Mouse (Mus musculus) erythroid progenitor cell, adult 5-6 weeks (primary cell): ENCODE data around the gene Rnf44. TPM values are rescaled to one million over a fixed set of nuclear protein-coding genes. Genes with fewer than 3 reads are reported as not detected.

Source experiments
- ATAC-seq: replicated peaks from 2 replicates; pipeline ENCODE4 v1.8.0; 2016; ENCODE audit warnings: moderate number of reproducible peaks, mild to moderate bottlenecking, moderate TSS enrichment, inconsistent platforms; ENCODE audit not compliant: poor library complexity, low FRiP score, severe bottlenecking
- total RNA-seq, 2 experiments: library from RNA; stranded (forward) in 1 of 2; stranded (reverse) in 1 of 2; fragments of 150-400 nt in 1 of 2; fragments of 186-747, 209-891 nt in 1 of 2; gene quantifications; 2 replicates each; pipeline versions ENCODE4 v1.2.3 to v1.2.4; 2015 to 2017; ENCODE audit warnings: low replicate concordance in 2 of 2

Rnf44 gene
- total RNA-seq, 2 experiments from 2014 or later = 62.3 to 80.9 TPM

DNA sequence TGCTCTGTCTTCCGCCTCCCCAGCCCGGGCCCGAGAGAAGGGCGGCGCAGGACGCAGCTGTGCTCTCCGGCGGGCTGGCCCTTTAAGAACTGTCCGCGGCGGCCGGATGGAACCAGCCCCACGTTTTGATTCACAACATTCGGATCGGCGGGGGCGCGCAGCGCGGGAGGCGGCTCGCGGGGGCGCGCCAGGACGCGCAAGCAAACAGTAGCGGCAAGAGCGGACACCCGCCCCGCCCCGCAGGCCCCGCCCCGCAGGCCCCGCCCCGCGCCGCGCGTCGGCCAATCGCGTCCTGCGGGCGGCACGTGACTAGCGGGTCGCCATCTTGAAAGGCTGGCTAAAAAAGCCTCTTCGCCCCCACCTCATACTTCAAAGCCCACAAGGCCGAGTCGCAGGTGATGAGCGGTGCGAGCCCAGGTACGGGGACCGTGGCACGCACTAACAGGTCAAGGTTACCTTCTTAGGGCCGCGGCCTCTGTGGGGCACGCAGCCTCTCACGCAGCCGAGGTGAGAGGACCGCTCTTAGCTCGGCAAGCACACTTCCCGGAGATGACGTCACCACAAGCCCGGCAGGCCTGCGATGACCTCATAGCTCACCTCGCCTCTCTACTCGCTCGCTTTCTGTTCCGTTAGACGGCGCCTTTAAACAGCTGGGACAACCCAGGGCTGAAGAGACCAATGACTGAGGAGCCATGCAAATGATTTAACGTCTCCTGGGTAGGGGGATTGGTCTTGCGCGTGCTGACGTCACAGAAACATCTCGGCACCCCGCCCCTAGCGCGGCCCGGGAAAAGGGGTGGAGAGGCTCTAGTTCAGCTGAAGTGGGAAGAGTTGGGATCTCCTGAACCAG lies 5.9 kb downstream of the Rnf44 start:
- peak; percentile 74 for ATAC-seq

DNA sequence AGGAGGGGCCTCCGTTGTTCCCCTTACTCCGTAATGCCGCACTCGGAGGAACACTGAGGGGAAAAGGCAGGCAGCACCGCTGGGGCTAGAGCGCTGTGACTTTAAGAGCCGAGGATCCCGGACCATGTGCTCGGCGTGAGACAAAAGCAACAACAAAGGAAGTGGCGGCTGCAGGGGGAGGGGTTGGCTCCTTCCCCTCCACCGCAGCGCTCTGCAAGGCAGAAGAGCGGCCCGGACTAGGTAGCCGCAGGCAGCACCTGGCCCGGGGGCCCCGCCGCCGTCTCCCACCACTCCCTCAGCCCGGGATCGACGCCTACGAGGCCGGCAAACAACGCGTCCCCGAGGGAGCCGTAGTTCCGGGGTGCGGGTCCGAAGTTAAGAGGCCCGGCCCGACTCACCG lies 6.6 kb downstream of the Rnf44 start:
- no peak for ATAC-seq

DNA sequence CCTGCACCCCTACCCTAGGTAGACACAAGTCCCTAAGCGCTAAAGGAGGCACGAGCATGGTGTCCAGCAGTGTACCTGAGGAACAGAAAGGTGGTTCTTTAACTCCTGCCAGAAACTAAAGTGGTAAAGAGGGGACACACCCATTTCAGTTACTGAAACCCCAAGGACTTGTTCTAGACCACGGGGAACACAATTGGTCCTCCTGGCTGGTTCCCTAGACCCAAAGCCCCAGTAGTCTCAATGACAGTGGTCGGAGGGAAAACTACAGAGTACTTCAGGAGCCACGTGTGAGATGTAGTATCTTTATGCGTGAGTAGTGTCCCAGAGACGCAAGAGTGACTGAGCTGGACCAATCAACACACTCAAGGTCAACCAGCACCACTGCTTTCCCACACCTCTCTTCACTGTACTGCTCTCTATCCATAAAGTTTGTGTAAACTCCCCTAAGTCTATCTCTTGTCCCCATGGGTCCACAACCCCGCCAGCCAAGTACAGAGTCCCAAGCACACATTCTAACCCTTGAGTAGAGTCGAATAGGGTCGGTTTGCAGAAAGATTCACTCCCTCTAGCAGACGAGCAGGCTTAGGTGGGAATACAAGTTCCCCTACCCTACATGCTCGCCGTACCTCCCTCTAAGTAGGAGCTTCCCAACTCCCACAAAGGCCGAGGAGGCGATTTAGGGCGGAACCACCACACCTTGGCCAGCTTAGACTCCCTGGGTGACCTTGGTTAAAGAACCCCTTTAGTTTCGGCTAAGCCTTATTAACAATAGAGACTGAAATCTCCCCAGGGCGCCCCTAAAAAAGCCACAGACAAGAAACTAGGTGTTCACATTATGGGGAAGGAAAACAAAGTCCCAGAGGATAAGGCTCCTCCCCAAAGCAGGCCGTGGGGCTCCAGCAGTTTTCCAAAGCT lies 7.3 kb downstream of the Rnf44 start:
- ATAC-seq = peak; percentile 16

DNA sequence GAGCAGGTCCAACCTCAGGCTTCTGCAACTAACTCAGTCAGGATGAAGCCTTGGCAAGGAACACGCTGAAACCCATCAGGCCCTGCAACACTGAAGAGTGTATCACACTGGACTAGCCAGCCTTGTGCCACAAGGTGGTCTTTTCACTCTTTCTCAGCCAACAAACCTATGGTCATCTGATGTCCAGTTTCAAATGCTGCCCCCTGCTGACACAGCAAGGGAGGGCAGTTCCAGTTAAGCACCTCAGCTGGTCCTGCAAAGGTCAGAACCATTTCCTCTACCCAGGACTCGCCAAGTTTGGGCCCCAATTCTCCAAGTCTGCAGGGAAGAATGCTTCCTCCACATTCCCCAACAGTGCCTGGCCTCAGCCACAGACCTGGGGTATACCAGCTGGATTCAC lies 8.5 kb downstream of the Rnf44 start:
- ATAC-seq = no peak

DNA sequence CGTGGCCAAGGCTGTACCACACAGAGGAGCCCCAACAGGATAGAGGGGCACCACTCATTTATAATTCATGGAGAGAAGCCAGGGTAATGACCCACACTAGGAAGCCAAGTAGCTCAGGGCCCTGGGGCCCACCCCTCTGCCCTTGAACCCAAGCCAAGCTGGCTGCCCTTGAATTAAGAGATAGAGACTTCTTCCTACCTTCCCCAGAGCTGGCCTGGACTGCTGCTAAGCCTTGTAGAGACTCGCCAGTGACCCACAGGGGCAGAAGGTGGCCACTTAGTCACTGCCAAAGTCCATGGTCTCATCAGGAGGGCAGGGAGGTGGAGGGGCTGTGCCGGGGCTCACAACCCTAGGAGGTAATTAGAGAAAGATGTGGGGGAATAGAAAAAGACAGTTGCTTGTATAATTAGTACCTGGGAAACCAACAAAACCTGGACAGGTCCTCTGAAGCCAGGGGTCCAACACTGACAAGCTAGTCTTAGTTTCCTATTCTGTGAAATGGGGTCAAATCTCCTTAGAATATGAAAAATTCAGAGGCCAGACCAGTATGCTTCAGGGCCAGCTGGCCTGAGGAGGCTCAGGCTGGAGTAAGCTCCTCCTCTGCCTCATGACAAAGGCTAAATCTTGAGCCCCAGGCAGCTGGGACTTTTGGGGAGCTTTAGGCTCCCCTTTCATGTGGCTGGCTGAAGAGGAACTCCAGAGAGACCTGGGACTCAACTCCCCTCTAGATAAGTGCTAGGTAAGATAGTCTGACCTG lies 9.4 kb downstream of the Rnf44 start:
- no peak for ATAC-seq

DNA sequence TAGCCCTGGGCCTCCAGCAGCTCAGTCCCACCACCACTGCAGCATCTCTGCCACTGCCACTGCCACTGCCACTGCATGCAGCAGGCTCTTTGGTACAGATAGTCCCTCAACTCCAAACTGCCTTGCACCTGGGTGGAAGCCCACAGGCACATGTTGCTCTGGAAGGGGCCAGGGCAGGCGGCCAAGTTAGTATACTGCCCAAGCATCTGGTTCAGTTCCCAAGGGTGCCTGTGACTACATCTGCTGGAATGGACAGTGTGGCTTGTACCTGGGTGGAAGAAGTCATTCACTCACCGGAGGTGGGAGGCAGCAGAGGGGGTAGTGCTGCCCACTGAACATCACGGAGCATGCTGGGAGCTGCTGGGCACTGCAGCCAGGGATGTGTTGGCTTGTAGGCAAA lies 10.4 kb downstream of the Rnf44 start:
- no peak for ATAC-seq

DNA sequence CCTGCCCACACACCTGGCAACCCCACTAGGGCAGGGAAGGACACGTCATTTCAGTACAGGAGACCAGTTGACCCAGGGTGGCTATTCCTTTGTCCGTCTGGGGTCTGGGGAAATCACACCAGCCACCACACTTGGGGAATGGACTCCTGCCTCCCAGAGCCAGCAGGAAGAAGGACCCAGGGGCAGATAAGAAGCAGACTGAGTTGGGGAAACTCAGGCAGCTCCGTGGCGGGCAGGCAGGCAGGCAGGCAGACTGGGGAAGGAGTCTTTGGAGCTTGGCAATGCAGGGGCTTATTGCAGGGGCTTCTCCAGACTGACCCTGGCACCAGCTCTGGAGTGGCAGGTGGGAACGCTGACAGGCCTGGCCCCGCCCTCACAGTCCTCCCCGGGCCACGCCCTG lies 12.4 kb downstream of the Rnf44 start:
- ATAC-seq = peak; percentile 59

DNA sequence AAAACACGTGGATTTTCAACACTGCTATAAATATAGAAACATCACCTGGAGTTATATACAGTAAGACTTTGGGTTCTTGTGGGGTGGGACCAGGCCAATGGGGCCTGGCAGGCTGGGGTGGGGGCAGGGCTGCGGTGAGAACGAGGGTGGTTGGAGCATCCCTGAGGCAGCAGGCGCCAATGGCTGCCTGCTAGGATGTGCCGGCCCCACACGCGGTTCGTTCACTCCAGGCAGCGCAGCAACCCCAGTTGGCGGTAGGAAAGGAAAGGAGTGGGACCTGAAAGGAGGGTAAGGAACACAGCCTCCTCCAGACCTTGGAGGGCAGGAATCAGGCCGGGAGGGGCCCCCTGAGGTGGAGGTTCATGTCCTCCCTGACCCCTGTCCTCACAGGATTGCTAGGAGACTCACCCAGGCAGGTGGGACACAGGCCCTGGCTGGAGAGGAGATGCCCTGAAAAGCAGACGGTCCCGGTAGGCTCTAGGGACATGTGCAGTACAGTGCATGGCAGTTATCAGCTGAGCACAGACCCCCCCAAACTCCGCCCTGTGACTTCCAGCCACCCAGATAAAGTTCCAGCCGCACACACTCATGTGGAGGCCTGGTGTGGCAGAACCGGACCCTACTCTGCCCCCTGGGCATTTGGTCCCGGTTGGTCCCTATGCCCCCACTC lies 13.4 kb downstream of the Rnf44 start:
- ATAC-seq = peak; percentile 83

DNA sequence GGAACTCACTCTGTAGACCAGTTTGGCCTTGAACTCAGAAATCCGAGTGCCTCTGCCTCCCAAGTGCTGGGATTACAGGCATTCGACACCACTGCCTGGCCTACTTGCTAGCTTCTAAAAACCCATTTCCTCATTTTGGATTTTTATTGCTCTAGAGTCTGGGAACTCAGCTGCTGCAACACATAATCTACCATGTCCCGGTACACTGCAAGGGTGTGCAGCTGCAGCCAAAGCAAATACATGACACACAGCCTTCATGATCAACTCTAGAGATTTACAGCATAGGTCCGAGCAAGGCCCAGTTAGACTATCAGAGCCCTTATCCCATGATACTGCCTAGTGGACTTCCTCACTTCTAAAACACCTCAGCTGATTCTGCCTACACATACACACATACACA lies 15.4 kb downstream of the Rnf44 start:
- no peak for ATAC-seq

DNA sequence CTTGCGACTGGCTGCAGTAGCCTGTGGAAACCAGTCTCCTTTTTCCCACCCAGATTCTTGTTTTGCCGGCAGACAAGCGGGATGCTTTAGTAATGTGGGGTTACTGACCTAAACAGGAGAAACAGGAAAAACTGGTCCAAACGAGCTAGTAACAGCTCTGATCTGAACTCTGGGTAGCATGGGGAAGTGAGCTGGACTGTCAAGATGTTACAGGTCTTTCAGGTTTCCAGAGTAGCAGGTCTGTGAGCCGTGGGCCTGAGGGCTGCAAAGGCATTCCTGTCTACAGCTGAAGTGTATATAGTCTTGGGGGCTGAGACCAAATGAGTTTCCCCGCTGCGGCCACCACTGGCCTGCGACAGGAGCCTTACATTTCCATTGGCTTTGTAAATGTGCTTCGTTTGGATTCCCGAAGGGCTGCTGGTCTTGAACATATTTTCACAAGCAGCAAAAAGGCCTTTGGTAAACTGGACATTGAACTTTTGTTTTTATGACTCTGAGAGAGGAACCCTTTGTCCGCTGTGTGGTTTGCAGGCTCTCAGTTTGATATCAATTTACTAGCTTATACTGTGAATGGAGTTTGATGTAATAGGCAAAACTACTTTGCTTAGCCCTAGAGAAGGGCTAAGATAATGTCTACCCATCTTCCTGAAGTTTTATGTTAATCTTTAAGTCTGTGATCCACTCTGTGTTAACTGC lies 17.7 kb downstream of the Rnf44 start:
- no peak for ATAC-seq

DNA sequence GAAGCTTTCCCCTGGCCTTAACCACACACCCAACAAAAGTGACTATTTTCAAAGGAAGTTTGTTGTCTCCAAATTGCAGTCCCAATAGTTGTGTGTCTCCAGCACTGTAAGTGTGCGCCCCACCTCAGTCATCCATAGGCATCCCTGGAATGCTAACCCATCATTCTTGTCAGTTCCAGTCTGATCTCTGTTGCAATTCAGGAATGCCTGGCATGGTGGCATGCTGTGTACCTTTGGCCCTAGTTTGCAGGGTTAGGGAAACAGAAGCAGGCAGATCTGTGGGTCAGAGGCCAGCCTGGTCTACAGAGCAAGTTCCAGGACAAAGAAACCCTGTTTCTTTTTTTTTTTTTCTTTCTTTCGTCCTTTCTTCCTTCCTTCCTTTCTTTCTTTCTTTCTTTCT lies 23.2 kb downstream of the Rnf44 start:
- ATAC-seq = no peak

DNA sequence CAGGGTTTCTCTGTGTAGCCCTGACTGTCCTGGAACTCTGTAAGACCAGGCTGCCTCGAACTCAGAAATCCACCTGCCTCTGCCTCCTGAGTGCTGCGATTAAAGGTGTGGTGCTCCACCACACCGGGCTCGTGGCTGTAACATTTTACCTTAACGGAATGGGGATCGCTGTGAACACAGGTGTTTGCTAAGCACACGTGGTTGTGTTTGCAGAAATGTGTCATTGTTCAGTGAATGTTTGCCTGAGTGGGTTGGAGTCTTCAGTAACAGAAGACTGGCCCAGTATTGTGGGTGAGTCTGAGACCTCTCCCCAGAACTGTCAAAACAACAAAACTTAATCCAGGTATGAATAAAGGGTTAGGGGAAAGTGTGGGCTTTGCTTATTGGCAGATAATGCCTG lies 28.6 kb downstream of the Rnf44 start:
- ATAC-seq = no peak

DNA sequence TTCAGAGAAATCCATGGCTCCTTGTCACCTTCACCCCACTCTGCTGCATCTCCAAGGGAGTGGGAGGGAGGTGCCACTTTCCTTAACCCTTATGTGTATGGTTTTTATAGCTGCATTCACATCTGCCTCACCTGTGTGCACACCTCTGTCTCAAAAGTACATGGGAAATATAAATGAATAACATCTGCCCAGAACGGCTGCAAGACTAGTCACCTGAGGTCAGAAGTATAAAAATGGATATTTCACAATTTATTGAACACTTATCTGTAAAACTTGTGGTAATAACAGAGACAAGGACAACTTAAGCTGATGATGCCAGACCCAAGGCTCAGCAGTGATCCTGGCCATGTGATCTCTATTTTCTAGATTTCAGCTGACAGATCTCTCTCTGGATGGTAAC lies 29.2 kb downstream of the Rnf44 start:
- ATAC-seq = no peak

DNA sequence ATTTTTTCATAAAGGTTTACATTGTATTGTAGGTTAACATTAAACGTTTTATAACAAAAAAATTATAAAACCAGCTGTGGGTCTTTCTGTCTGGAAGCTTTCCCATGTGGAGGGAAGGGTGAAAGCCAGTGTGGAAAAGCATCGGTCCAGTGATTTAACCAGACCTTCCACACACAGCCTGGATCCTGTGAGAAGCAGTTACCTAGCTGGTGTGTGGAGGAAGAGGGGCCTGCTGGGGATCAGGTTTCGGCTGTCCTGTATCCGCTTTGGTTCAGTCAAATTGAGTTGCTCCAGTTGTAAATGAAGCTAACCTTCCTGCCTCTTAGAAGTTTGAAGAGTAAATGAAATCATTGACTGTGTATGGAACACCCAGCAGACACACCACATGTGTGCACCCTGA lies 29.7 kb downstream of the Rnf44 start:
- no peak for ATAC-seq

DNA sequence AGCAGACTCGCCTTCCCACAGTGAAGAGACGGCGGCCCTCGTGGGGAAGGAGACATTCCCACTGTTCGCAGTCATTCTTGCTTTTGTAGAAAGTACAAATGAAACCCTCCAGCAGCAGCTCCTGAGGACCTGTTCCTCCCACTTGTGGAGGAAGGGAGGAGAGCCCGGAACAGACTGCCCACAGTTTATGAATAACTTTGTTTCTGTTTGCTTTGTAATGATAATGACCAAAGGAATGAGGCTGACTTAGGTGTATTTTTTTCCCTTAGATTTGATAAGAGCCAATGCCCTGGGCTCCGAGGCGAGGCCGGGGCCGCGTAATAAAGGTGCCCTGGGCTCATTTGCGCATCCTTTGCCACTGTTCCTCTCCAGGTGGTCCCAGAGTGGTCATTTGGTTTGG lies 32.3 kb downstream of the Rnf44 start:
- no peak for ATAC-seq

DNA sequence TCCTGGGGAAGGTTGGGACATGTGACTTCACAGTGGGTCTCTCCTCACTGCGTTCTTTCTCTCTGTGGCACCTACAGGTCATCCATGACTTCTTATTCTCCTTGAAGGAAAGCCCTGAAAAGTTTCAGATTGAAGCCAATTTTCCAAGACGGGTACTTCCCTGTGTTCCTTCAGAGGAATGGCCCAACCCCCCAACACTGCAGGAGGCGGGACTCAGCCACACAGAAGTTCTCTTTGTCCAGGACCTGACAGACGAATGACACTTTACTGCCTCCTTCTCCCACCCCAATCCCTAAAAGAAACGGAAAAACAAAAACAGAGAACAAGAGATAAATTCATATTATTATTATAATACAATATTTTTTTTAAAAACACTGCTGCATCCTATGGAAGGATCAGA lies 32.8 kb downstream of the Rnf44 start:
- ATAC-seq = no peak

DNA sequence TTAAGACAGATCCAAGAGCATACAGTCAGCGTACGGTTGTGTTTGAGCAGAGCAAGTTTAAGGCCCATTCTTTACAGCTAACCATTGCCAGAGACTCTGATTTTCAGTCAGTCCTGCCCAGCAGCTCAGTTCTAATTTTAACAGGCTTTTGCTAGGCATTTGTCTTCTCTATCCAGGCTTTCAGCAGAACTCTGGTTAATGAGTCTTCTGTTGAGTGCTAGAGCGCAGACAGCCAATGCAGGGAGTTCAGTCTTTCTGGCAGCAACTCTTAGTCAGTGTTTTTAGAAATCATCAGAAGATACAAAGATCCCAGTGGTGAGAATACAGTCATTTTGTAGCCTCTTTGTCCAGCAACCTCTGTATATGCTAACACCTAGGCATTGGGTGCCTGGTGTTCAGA lies 43.2 kb downstream of the Rnf44 start:
- ATAC-seq = no peak

DNA sequence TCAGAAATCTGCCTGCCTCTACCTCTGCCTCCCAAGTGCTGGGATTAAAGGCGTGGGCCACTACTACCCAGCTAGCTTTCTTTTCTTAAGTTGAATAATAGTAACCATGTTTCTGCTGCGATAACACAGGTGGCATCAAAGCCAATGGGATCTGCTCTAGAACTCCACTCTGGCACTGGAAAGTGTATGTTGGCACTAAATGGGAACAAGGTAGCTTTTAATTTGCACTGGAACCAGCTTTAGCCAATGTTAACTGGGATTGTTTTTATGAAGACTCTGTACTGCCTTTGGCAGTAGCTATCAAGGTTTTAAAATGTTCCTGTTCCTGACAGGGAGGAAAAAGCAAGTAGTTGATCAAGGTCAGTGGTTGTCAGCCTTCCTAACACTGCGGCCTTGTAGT lies 58.7 kb downstream of the Rnf44 start:
- no peak for ATAC-seq

DNA sequence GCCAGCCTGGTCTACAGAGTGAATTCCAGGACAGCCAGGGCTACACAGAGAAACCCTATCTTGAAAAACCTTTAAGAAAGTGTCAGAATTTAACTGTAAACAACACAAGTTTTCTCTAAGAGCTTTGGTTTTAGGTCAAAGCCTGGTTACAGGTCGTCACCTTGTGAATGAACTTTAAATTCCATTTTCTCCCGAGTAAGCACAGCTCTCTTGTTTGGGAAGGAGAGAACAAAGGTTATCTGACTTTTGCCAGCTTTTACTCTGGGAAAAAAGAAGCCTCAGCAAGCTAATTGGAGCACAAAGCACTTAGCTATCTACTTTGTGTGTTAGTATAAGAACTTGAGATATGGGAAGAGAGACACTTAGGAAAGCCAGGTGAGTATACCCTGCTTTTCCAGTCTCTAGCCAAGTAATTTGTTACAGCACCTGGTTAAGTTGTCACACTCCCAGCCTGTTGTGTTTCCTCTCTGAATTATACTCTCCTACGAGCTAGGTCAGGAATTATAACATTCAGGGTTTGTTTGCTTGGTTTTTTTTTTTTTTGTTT lies 60.9 kb downstream of the Rnf44 start:
- no peak for ATAC-seq
